Mouse (Mus musculus) yolk sac, embryonic 10.5 days (tissue): ENCODE results near the gene Nav2.

Source experiments
- DNase-seq: peaks from one replicate; pipeline ENCODE4 v3.0.0-alpha.2; 2017; ENCODE audit warnings: low spot score

The Nav2 gene

DNA sequence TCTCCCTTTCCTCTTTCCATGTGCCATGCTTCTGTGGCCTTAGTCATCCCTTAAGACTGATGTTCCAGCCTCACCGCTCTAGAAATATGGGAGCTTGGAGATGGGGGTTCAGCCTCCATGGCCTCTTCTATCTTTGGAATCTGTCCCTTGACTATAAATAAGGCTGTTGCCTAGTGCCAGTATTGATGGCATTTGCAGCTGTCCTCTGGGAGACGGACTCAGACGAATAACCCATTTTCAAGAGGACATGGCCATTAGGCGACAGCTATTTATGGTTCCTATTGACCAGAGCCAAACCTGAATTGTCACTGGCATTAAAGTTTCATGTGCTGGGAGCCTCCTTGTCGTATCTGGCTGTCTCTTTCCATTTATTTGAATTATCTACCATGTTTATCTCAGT is 425.6 kb downstream of the Nav2 start:
- DNase-seq, result no peak

DNA sequence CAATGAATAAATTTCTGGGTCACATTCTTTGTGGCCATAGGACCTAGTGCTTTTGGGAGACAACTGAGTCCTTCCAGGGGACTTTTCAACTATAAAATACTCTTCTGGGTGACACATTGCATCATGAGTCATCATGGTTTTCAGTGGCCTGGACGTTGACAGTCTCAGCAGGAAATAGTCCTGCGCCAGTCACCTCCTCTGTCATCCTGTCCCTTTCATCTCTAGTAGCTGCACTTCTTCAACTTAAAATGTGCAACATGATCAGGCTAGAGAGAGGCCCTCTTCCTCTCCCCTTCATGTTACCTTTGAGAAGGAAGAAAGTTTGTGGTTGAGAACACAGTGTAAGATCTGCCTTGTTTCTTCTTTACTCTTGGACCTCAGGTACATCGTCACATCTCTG is 426.5 kb downstream of the Nav2 start:
- no peak for DNase-seq

DNA sequence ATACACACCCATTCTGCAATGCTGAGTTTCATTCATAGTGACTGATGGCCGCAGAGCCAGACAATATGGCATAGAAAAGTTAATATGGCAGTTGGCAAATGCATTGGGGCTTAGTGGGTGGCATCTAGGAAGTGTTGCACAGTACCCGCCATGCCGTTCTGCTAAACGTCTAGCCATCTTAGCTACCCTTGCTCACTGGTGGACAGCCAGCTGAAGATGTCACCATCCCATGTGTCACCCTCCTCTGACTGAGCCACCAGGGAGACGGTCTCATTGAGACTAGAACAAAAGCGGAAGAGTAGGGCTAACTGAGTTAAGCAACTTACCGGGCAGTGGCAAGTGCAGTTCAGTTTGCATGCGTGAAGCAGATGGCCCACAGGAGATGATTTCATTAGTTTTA is 428.2 kb downstream of the Nav2 start:
- DNase-seq, result no peak

DNA sequence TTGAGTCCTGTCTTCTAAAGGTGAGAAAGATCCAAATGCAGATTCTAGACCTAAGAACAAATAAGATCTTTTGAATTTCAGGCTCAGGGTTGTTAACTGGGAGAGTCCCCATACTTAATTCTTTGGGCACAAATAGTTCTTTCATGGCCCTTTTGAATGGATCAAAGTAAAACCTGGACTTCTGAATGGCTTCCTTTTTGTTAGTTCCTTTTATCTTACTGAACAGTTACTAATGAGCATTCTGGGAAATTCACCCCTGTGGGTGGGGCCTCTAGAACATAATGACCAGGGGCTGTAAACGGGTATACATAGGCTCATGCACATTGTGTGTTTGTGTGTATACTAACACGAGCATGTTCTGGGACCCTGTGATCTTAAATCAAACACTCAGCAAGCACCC is 429.2 kb downstream of the Nav2 start:
- no peak for DNase-seq

DNA sequence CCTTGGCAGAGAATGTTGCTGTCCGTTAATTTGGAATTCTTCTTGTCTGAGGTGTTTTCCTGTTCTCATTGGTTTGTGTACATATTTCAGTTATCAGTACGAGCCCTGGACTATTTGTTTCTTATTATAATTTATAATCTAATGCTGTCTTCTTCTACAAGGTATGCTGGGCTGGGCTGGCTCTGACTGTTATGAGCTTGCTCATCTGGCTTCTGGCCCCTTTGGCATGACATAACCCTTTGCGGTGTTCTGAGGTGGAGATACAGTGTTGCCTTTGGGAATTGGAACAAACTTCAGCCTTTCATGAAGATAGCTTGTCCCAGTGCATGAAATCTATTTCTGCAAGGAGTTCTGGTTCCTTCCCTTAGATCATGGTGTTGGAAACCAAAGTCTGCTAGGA is 431.4 kb downstream of the Nav2 start:
- no peak for DNase-seq

DNA sequence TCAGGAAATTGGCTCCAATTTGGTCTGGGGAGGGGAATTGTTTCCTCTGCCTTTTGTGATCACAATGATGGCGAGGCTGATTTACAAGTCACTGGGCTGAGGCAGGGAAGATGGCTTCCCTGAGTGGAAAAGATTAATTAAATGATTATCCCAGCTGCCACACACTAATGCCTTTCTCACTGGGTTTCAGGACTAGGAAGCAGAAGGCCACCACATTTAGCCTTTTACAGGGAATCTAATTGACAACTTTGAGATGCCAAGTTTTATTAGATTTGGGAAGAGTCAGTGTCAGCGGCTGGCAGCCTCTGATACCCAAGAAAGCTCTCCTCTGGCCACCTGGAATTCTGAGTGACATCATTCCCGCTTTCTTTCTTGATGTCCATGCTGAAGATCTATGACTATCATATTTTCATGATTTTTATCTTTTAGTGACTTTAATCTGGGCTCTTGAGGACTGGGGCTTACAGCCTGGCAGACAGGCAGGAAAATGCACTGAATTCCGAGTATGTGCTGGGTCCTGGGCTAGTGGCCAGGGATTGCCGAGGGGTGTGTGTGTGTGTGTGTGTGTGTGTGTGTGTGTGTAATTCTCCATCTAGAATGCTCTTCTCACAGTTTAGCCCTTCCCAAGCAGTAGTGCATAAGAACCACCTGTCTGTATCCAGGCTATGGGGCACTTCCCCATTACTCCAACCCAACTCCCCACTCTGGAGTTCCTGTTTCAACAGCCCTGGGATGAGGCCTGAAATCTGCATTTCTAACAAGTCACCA is 432.8 kb downstream of the Nav2 start:
- no peak for DNase-seq

GRCm38 (mm10) chr7:49341919-49342529 is 433.5 kb downstream of the Nav2 start:
- DNase-seq, result no peak

GRCm38 (mm10) chr7:49342556-49343080 is 434.1 kb downstream of the Nav2 start:
- peak; percentile 19 for DNase-seq

DNA sequence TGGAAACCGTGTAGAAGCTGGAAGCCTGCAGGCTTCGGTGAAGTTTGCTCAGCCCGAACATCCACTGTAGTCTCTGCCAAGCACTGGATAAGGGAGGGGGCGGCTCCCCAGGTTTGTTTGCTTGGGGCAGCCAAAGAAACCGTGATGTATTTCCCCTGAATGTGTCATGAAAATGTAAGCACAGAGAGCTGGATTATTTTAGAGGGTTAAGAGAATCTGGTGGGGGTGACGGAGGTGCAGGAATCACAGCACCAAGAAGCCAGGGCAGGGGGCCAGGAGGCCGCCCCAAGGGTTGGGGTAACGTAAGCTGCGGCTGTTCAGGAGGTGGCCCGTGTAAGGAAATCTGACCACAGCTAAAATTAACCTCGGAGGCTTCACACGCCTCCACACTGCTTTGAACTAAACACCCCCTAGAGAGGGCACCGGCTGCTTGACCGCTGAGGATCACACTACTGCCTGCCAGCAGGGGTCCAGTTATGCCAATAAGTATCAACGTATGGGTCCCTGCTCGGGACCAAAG is 434.6 kb downstream of the Nav2 start:
- peak; percentile 12 for DNase-seq

GRCm38 (mm10) chr7:49343752-49344484 is 435.4 kb downstream of the Nav2 start:
- no peak for DNase-seq

DNA sequence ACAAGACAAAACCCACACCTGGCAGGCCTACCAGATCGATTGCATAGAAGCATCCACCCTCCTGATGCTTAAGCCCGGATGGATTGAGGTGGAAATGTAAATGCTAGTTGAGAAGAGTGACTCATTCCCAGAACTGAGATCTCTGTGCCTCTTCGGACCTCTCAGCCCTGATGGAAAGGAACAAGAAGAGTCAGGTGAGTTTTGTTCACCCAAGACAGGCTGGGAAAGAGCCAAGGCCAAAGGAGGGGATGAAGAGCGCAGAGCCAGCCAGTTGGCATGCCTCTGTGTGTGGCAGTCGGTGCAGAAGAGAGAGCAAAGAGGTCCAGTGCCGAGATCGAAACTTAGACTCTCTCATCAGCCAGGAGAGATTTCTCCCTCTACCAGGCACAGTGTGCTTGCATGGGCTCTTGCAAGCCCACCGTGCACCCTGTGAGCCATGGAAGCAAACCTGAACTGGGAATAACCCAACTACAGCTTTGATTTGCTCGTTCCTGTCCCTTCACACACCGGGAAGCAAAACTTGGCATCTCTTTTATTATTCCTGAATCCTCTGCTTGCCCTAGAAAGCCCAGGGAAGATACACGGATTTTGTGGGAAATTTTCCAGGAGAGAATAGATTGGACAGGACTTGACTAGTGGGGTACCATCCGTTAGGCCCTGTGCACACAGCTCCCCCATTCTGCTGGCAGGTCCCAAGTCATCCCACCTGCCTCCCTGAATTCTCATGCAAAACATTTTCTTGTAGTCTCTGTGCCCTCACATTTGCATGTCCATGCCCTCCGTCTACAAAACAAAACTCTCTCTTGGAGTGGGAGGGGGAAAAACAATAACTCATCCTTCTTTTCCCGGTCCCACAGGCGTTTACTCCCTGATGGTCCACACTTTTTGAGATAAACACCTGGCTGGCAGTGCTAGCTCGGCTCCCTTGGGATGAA is 439.1 kb downstream of the Nav2 start:
- DNase-seq, result no peak

DNA sequence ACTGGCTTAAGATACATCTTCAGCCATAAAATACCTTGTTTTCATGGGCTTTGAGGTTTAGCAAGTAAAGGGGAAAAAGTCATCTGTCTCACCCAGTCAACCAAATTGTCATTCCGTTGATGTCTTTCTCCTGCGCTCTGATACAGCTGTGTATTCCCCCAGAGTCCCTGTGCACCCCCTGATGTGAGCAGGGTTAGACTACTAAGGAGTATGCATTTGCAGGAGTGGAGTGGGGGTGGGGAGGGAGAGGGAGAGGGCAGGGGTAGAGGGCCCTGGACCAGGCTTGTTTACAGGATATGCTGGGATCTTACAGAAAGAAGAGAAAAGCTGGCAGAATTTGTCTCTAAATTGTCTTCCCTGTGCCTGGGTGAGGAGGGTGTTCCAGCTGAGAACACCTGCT is 440.1 kb downstream of the Nav2 start:
- DNase-seq, result no peak

DNA sequence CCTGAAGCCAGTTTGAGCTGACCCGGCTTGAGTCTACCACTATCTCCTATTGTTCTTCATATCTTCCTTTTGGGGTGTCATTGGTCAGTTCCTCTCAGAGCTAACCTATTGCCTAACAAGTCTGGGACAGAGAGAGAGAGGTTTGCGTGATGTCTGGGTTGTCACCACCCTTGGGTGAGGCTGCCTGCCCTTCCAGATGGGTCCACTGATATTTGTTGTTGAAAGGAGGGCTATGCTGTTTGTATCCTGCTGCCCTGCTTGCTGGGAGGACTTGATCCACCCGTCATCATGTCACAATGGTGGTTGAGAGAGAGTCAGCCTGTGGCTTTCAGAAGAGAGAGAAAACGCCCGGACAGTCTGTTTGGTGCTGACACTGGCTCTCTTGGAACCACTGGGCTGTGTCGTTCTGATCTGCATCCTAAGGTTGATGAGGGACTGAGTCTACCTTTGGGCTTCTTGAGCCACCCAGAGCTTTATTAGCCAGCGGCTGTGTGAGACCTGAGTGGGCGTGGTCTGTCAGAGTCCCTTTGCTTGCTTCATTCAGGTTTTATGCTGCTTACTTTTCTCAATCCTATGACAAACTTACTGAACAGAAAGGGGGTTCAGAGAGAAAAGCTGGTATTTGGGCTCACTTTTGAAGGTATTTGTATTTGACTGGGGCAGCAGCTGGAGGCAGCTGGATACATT is 441.9 kb downstream of the Nav2 start:
- DNase-seq, result no peak

DNA sequence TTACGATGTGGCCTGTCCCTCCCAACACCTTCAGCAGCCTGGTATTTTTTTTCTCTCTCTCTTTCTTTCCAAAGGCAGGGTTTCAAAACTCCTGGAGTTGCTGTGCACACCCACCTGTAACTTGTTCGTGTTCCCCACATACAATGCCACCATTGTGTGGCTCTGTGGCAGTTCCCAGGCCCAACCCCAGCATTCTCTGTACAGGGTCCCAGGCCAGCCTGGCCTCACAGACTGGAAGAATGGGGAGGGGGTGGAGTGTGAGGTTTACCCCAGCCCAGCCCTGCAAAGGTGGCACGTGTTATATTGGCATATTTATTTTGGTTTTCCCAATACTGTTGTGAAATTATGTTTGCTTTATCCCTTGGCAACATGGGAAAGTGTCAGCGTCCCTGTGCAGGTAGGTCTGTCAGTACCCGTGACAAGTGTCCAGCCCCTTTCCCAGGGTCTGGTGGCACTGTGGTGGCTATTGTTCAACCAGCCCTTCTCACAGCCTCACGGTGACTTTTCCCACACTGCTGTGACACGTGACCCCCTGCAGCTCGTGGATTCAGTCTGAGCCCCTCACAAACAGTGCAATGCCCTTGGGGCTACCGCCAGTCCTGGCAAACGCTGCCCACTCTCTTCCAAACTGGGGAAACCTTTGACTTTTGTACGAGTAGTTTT is 443.2 kb downstream of the Nav2 start:
- DNase-seq, result no peak

DNA sequence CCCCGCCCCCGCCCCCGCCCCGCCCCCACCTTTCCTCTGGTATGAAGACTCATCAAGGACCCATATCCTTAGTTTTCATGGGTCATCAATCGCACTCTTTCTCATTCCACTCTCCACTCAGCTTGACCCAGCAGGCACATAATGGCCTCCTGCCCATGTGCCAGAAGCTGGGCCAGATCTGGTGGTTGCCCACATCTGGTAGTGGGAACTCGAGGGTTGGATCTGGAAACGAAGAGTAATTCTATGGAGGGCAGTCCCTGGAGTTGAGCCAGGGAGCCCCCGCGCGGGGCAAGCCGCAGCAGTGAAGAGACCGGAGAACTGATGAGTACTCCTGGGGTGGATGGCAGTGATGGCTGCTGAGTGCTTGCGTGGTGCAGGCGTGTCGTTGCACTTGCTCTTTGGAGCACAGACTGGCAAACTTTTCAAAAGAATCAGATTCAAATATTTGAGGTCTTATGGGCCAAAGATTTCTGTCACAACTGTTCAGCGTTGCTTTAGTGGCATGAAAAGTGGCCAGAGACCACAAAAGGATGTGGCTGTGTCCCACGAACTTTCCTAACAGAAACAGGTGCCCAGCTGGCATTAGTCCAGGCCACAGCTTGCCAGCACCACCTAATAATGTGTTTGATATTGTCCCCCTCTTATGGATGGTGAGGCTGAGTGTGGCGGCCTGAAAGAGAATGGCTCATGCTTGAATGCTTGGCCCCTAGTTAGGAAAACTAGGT is 449.1 kb downstream of the Nav2 start:
- DNase-seq, result no peak

DNA sequence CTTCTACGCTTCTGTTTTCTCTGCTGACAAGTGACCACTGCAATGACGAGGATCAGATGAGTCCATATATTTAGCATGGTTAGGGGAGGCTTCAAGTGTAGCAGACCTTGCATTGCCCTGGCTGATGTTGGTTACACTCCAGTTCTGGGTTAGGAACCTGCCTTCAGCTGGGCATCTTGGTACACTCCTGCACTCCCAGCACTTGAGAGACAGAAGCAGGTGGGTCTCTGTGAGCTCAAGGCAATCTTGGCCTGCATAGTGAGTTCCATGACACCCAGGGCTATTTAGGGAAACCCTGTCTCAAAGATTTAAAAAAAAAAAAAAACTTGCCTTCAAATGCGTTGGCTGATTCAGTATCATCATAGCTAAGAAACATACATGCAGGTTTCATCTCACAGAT is 450.6 kb downstream of the Nav2 start:
- DNase-seq, result no peak

GRCm38 (mm10) chr7:49360597-49360996 is 452.1 kb downstream of the Nav2 start:
- no peak for DNase-seq

DNA sequence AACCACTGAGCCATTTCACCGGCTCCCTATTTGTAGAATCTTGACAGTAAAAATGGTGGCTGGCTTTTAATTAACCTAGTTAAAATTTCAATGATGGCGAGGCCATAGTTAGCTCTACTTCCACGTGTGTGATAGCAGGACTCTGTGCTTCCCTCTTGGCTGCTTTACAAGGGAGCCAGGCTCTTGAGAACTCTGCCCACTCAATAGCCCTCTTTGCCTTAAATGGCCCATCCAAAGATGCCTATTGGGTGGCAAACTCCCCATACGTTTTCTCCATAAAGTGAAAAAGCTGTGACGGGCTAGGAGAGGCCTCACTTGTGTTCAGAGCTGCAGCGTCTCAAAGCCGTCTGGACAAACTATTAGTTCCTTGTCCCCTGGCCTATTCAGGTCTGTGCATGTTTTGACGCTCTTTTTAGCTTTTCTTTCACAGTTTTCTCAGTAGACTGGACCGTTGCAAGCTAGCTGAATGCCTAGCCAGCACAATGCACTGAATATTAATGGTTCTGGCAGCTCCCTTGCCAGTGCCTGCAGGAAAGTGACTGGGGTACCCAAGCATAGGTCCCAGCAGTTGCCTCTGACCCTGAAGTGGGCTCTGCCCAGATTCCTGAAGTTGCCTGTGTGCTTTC is 453.1 kb downstream of the Nav2 start:
- DNase-seq, result no peak

- no peak for DNase-seq
Measured at GRCm38 (mm10) chr7:49364486-49365162, 456.1 kb downstream of the Nav2 start.
